Mouse (Mus musculus): ENCODE measurements around the gene Alms1. TPM values are rescaled to one million over a fixed set of nuclear protein-coding genes. Genes with fewer than 3 reads are reported as not detected.

Alms1 gene
- polyA plus RNA-seq (2014; fragmentation: Nextera tagmentation; extraction: Ambion mirVana): 6.8 and 7.0 TPM in 2 replicates

GRCm38 (mm10) chr6:85587396-85588143 lies at the start of gene Alms1:
Gene Alms1 (plus strand): TSS chr6:85587531.
- H3K9me3 ChIP-seq (ENCODE audit: control insufficient read depth, low read length): no peaks in the 10 kb centered on the region
- H3K4me2 ChIP-seq (ENCODE audit: low read depth): peak within 1 kb of the TSS; percentile 54
- DNase-seq (ENCODE audit: low spot score): peak; percentile 97
- peak within 1 kb of the TSS; percentile 67 for H3K9ac ChIP-seq (ENCODE audit: low read length)
- no peaks in the 10 kb centered on the region for H3K36me3 ChIP-seq (ENCODE audit: control insufficient read depth, insufficient read depth, low read length)
- ATAC-seq (ENCODE audit: insufficient read depth, low FRiP score, low TSS enrichment): peak; percentile 96
- no peaks in the 10 kb centered on the region for H3K27me3 ChIP-seq (ENCODE audit: control insufficient read depth, insufficient read depth, low read length)
- H3K4me3 ChIP-seq (ENCODE audit: low read depth, low read length): peak within 1 kb of the TSS; percentile 76
- peaks cover 9% of the 10 kb centered on the region for H3K4me1 ChIP-seq (ENCODE audit: control insufficient read depth, insufficient read depth, low read length)
- H3K27ac ChIP-seq (ENCODE audit: low read depth, low read length): peak within 1 kb of the TSS; percentile 87
- WGBS: 0% methylated on average over 51 of the region's 59 CpGs

DNA sequence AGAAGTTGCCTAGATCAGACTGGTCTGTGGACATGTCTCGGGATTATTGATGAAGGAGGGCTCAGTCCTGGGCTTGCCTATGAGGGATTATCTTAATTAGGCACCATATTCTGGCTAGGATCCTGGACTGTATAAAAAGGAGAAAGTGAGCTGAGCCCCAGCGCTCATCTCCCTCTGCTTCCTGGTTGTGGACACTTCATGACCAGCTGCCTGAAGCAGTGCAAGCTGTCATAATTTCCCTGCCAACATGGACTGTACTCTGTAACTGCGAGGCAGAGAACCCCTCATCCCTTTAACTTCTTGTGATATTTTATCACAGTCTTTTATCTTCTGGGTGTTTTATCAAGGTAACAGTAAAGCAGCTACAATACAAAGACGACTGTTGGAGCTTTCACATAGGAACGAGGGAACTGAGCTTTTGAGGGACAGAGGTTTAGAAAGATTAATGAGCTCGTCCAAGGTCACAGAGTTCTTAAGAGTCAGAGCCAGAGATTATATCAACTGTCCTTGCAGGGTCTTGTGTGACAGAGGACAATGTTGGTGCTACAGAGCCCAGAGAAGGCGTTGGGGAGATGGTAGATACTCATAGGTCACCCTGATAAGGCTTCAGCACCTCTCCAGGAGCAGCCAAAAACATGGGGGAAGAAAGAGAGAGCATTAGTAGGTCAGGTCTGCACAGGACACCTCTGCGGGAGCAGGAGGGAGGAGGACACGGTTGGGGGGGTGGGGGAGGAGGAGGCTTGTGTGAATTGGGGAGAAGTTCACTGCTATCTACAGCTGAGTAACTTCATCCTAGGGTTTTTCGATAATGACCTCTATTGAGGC lies 43.8 kb upstream of the Alms1 start:
- WGBS: 78% methylated on average over 10 of the region's 10 CpGs
- Histone ChIP-seq H3K4me2 (ENCODE audit: low read depth) (no peak overlapping the region), H3K36me3 (ENCODE audit: control insufficient read depth, insufficient read depth, low read length) (no peaks in the 10 kb centered on the region), H3K4me3 (ENCODE audit: low read depth, low read length) (no peak overlapping the region), H3K9ac (ENCODE audit: low read length) (no peak overlapping the region), H3K9me3 (ENCODE audit: control insufficient read depth, low read length) (no peaks in the 10 kb centered on the region), H3K27ac (ENCODE audit: low read depth, low read length) (no peak overlapping the region), H3K27me3 (ENCODE audit: control insufficient read depth, insufficient read depth, low read length) (no peaks in the 10 kb centered on the region), H3K4me1 (ENCODE audit: control insufficient read depth, insufficient read depth, low read length) (no peaks in the 10 kb centered on the region)
- DNase-seq (ENCODE audit: low spot score) (no peak), ATAC-seq (ENCODE audit: insufficient read depth, low FRiP score, low TSS enrichment) (no peak)

DNA sequence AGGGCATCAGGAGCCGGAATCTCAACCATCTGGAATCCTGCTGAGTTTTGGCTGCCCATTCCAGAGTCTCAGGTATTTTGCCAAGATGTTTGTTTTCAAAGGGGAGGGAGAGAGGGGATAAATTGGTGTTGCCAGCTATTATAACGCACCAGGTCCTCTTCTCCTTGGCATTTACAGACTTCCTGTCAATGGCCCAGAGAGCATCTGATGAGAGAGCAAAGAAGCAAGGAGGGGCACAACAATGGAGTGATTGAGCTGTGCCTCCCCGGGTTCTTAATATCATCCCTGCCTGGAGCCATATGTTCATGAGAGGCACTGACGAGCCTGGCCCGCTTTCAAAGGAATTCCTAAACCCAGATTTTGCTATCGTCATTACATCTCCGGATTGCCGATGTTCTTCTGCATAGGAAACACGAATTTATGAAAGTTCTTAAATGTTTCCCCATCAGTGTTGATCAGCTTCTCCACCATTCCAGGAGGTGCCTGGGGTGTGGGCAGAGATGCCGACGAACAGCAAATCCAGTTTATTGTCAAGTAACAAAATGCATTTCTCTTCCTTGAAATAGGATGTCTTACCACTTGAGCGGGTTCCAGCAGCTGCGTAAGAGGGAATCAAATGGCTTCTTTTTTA lies 43.0 kb upstream of the Alms1 start:
- H3K9ac ChIP-seq (ENCODE audit: low read length): no peak overlapping the region
- DNase-seq (ENCODE audit: low spot score) (no peak), ATAC-seq (ENCODE audit: insufficient read depth, low FRiP score, low TSS enrichment) (no peak)
- 74% methylated on average over 13 of the region's 13 CpGs for WGBS
- H3K4me2 ChIP-seq (ENCODE audit: low read depth): no peak overlapping the region
- H3K4me1 ChIP-seq (ENCODE audit: control insufficient read depth, insufficient read depth, low read length): no peaks in the 10 kb centered on the region
- no peaks in the 10 kb centered on the region for H3K36me3 ChIP-seq (ENCODE audit: control insufficient read depth, insufficient read depth, low read length)
- H3K9me3 ChIP-seq (ENCODE audit: control insufficient read depth, low read length): no peaks in the 10 kb centered on the region
- H3K27me3 ChIP-seq (ENCODE audit: control insufficient read depth, insufficient read depth, low read length): no peaks in the 10 kb centered on the region
- no peak overlapping the region for H3K27ac ChIP-seq (ENCODE audit: low read depth, low read length)
- no peak overlapping the region for H3K4me3 ChIP-seq (ENCODE audit: low read depth, low read length)

DNA sequence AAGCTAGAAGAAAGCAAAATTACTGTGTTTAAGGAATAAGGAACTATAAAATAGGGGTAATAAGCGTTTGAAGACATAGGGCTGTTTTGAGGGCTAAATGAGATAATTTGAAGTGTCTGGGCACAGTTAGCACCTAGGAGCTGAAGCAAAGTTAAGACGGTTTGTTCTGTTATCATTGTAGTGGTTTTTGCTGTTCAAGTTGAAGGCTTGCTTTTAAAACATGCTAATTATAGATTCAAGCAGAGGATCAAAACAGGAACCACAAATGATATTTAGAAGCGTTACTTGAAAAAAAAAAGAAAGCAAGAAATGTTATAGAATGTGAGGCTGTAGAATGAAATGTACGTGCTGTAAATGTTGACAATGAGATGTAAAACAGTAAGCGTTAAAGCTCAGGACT lies 39.7 kb upstream of the Alms1 start:
- no peaks in the 10 kb centered on the region for H3K36me3 ChIP-seq (ENCODE audit: control insufficient read depth, insufficient read depth, low read length)
- no peak overlapping the region for H3K27ac ChIP-seq (ENCODE audit: low read depth, low read length)
- no peaks in the 10 kb centered on the region for H3K9me3 ChIP-seq (ENCODE audit: control insufficient read depth, low read length)
- no peaks in the 10 kb centered on the region for H3K4me1 ChIP-seq (ENCODE audit: control insufficient read depth, insufficient read depth, low read length)
- WGBS: 86% methylated on average over 5 of the region's 5 CpGs
- H3K4me2 ChIP-seq (ENCODE audit: low read depth): no peak overlapping the region
- H3K4me3 ChIP-seq (ENCODE audit: low read depth, low read length): no peak overlapping the region
- DNase-seq (ENCODE audit: low spot score) (no peak), ATAC-seq (ENCODE audit: insufficient read depth, low FRiP score, low TSS enrichment) (no peak)
- H3K27me3 ChIP-seq (ENCODE audit: control insufficient read depth, insufficient read depth, low read length): no peaks in the 10 kb centered on the region
- H3K9ac ChIP-seq (ENCODE audit: low read length): no peak overlapping the region

DNA sequence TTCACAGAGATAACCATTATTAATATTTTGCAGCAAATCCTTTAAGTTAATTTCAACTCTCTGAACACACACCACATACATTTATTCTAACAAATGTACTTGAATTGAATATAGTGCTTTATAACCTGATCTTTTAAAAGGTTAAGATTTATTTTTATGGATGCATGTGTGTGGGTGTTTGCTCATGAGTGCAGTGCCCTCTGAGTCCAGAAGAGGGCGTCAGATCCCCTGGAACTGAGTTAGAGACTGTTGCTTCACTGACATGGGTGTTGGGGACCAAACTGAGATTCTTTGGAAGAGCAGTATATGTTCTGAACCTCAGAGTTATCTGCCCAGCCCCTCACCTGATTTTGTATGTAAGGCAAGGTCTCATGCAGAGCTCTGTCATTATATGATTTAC lies 25.0 kb upstream of the Alms1 start:
- no peak overlapping the region for H3K9ac ChIP-seq (ENCODE audit: low read length)
- WGBS: 45% methylated on average over 1 of the region's 1 CpGs
- no peak for ATAC-seq (ENCODE audit: insufficient read depth, low FRiP score, low TSS enrichment)

GRCm38 (mm10) chr6:85572816-85573215 lies 14.5 kb upstream of the Alms1 start:
- DNase-seq (ENCODE audit: low spot score) (no peak), ATAC-seq (ENCODE audit: insufficient read depth, low FRiP score, low TSS enrichment) (no peak)
- H3K4me1 ChIP-seq (ENCODE audit: control insufficient read depth, insufficient read depth, low read length): no peaks in the 10 kb centered on the region
- H3K27ac ChIP-seq (ENCODE audit: low read depth, low read length): no peak overlapping the region
- H3K9me3 ChIP-seq (ENCODE audit: control insufficient read depth, low read length): no peaks in the 10 kb centered on the region
- H3K36me3 ChIP-seq (ENCODE audit: control insufficient read depth, insufficient read depth, low read length): no peaks in the 10 kb centered on the region
- H3K4me3 ChIP-seq (ENCODE audit: low read depth, low read length): no peak overlapping the region
- H3K4me2 ChIP-seq (ENCODE audit: low read depth): no peak overlapping the region
- WGBS: 89% methylated on average over 5 of the region's 5 CpGs
- H3K9ac ChIP-seq (ENCODE audit: low read length): no peak overlapping the region
- no peaks in the 10 kb centered on the region for H3K27me3 ChIP-seq (ENCODE audit: control insufficient read depth, insufficient read depth, low read length)

More for the DNA sequence above, 25.0 kb upstream of the Alms1 start:
- DNase-seq (ENCODE audit: low spot score): no peak
- no peak overlapping the region for H3K4me2 ChIP-seq (ENCODE audit: low read depth)
- no peak overlapping the region for H3K4me3 ChIP-seq (ENCODE audit: low read depth, low read length)
- H3K4me1 ChIP-seq (ENCODE audit: control insufficient read depth, insufficient read depth, low read length): no peaks in the 10 kb centered on the region
- no peaks in the 10 kb centered on the region for H3K36me3 ChIP-seq (ENCODE audit: control insufficient read depth, insufficient read depth, low read length)
- H3K27ac ChIP-seq (ENCODE audit: low read depth, low read length): no peak overlapping the region
- no peaks in the 10 kb centered on the region for H3K27me3 ChIP-seq (ENCODE audit: control insufficient read depth, insufficient read depth, low read length)
- H3K9me3 ChIP-seq (ENCODE audit: control insufficient read depth, low read length): no peaks in the 10 kb centered on the region

DNA sequence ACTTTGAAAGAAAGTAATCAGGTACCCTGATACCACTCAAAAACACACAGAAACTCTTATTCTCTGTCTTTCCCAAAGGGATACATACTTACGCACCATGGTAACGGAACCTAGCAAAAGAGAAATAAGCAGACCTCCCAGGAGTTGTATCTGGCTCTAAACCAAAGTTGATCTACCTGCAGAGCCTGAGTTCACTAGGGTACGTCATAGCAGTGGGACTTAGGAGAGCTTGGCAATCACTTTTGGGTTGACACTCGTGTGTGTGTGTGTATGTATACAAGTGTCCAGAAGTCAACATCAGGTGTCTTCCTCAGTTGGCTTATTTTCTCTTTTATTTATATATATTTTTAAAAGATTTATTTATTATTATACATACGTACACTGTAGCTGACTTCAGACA lies 5.6 kb upstream of the Alms1 start:
- DNase-seq (ENCODE audit: low spot score): no peak
- Histone ChIP-seq H3K4me1 (ENCODE audit: control insufficient read depth, insufficient read depth, low read length) (no peaks in the 10 kb centered on the region), H3K9me3 (ENCODE audit: control insufficient read depth, low read length) (no peaks in the 10 kb centered on the region), H3K27ac (ENCODE audit: low read depth, low read length) (no peak overlapping the region), H3K9ac (ENCODE audit: low read length) (no peak overlapping the region), H3K36me3 (ENCODE audit: control insufficient read depth, insufficient read depth, low read length) (no peaks in the 10 kb centered on the region), H3K4me2 (ENCODE audit: low read depth) (no peak overlapping the region), H3K4me3 (ENCODE audit: low read depth, low read length) (no peak overlapping the region), H3K27me3 (ENCODE audit: control insufficient read depth, insufficient read depth, low read length) (no peaks in the 10 kb centered on the region)
- 88% methylated on average over 5 of the region's 5 CpGs for WGBS
- ATAC-seq (ENCODE audit: insufficient read depth, low FRiP score, low TSS enrichment): no peak

DNA sequence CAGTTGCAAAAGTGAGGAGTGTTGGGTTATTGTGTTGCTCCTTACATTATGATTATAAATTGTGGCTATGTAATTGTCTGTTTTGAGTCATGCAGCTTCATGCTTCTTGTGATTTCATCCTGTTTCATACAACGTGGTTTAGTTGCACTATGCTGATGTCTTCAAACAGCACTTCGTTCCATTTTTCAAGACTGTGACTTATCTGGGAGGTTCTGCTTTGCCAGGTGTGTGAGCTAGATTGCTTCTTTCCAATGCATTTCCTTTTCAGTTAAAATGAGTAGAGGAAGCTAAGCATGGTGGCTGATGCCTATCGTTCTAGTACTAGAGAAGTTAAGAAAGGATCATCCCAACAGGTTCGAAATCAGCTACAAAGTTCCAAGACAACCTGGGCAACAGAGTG lies 2.7 kb upstream of the Alms1 start:
- DNase-seq (ENCODE audit: low spot score) (no peak), ATAC-seq (ENCODE audit: insufficient read depth, low FRiP score, low TSS enrichment) (no peak)
- 84% methylated on average over 4 of the region's 4 CpGs for WGBS
- Histone ChIP-seq H3K36me3 (ENCODE audit: control insufficient read depth, insufficient read depth, low read length) (no peaks in the 10 kb centered on the region), H3K4me2 (ENCODE audit: low read depth) (no peak overlapping the region), H3K4me1 (ENCODE audit: control insufficient read depth, insufficient read depth, low read length) (peaks cover 9% of the 10 kb centered on the region), H3K9ac (ENCODE audit: low read length) (no peak overlapping the region), H3K27ac (ENCODE audit: low read depth, low read length) (no peak overlapping the region), H3K4me3 (ENCODE audit: low read depth, low read length) (no peak overlapping the region), H3K27me3 (ENCODE audit: control insufficient read depth, insufficient read depth, low read length) (no peaks in the 10 kb centered on the region), H3K9me3 (ENCODE audit: control insufficient read depth, low read length) (no peaks in the 10 kb centered on the region)

Data from neural tube, embryonic 11.5 days (tissue).